Comparison of ENCODE assay signal across 8 mouse cellular contexts in genomic region chr12:85338815-85339214, GRCm38 (mm10). TPM values are rescaled to one million over a fixed set of nuclear protein-coding genes. Genes with fewer than 3 reads are reported as not detected.
A peak's percentile ranks its signal among the peaks of the same experiment; 100 is the strongest.
DNase-seq lines count a peak whose midpoint lies in the region; ATAC-seq and TF ChIP-seq lines count a peak whose summit lies in the region.

No protein-coding gene starts in this region.

- ATAC-seq in forebrain, embryonic 14.5 days = peak; percentile 73
- peak; percentile 71 for ATAC-seq in liver, embryonic 14.5 days (ENCODE audit: insufficient read depth)

- H3K4me1 ChIP-seq in kidney, adult 2 months (ENCODE audit: control insufficient read depth, insufficient read depth, low read length) = peaks cover 5% of the 10 kb centered on the region; the same call in 1 of the 2 replicates
- H3K4me1 ChIP-seq in forebrain, embryonic 14.5 days (ENCODE audit: control insufficient read depth, insufficient read depth, low read length) = peaks cover 8% of the 10 kb centered on the region
- H3K4me1 ChIP-seq in liver, embryonic 14.5 days (replicated peaks; ENCODE audit: control insufficient read depth in 2 of 2, insufficient read depth in 2 of 2, low read length in 1 of 2) = peaks cover 15 to 20% of the 10 kb centered on the region in 2 experiments

- no peak for TF ChIP-seq POLR2A in kidney, adult 2 months (IDR thresholded peaks at IDR 0.05; ENCODE audit: low read depth, low read length)

- TF ChIP-seq CTCF in kidney, adult 2 months (conservative IDR thresholded peaks at IDR 0.05; ENCODE audit: insufficient read depth, insufficient read length, low read depth, low read length) = no peak
- no peak for TF ChIP-seq CTCF in liver, embryonic 14.5 days (IDR thresholded peaks at IDR 0.05; ENCODE audit: low read depth)

- H3K36me3 ChIP-seq in kidney, adult 2 months (ENCODE audit: control insufficient read depth, insufficient read depth, low read length) = peaks cover 4% of the 10 kb centered on the region; the same call in 1 of the 2 replicates
- peaks cover 33% of the 10 kb centered on the region for H3K36me3 ChIP-seq in forebrain, embryonic 14.5 days (ENCODE audit: control insufficient read depth, insufficient read depth, low read length)
- H3K36me3 ChIP-seq in liver, embryonic 14.5 days (replicated peaks; ENCODE audit: control insufficient read depth, insufficient read depth, low read depth) = peaks cover 12% of the 10 kb centered on the region

- no peaks in the 10 kb centered on the region for H3K27me3 ChIP-seq in kidney, adult 2 months (replicated peaks; ENCODE audit: control insufficient read depth, insufficient read depth, low read length)
- H3K27me3 ChIP-seq in forebrain, embryonic 14.5 days (replicated peaks; ENCODE audit: control insufficient read depth, insufficient read depth, low read length) = no peaks in the 10 kb centered on the region
- H3K27me3 ChIP-seq in liver, embryonic 14.5 days (ENCODE audit: control insufficient read depth, insufficient read depth, low read length) = no peaks in the 10 kb centered on the region

- peak overlapping the region; percentile 52 for H3K27ac ChIP-seq in kidney, adult 2 months (ENCODE audit: insufficient read depth, low read depth, low read length)
- H3K27ac ChIP-seq in forebrain, embryonic 14.5 days (ENCODE audit: low read depth, low read length) = peak overlapping the region; percentile 66
- H3K27ac ChIP-seq in liver, embryonic 14.5 days = peak overlapping the region; percentile 57

- TF ChIP-seq EP300 in liver, embryonic 14.5 days (IDR thresholded peaks at IDR 0.05; ENCODE audit: low read depth) = no peak

- H3K9me3 ChIP-seq in forebrain, embryonic 14.5 days (replicated peaks; ENCODE audit: control insufficient read depth, low read length) = no peaks in the 10 kb centered on the region
- H3K9me3 ChIP-seq in liver, embryonic 14.5 days (ENCODE audit: control insufficient read depth, low read length) = no peaks in the 10 kb centered on the region

- H3K9ac ChIP-seq in forebrain, embryonic 14.5 days (ENCODE audit: low read length) = peak overlapping the region; percentile 96
- peak overlapping the region; percentile 80 for H3K9ac ChIP-seq in liver, embryonic 14.5 days (replicated peaks)

- H3K4me2 ChIP-seq in forebrain, embryonic 14.5 days (ENCODE audit: low read length) = peak overlapping the region; percentile 73
- peak overlapping the region; percentile 86 for H3K4me2 ChIP-seq in liver, embryonic 14.5 days (ENCODE audit: low read depth)

- WGBS in kidney, adult 2 months = 1% methylated on average over 42 of the region's 42 CpGs
- WGBS in forebrain, embryonic 14.5 days = 0% methylated on average over 36 of the region's 42 CpGs
- WGBS in liver, embryonic 14.5 days (ENCODE audit: insufficient replicate concordance) = under 1% methylated on average over 42 of the region's 42 CpGs

- H3K4me3 ChIP-seq in kidney, adult 2 months (ENCODE audit: insufficient read depth, low read depth, low read length) = peak overlapping the region; percentile 58
- H3K4me3 ChIP-seq in forebrain, embryonic 14.5 days (ENCODE audit: low read depth, low read length) = peak overlapping the region; percentile 96
- H3K4me3 ChIP-seq in liver, embryonic 14.5 days (ENCODE audit: insufficient read depth in 1 of 2, low read depth in 2 of 2, low read length in 2 of 2) = peak overlapping the region; percentile 85 to 88

- no peak for DNase-seq in kidney, adult 2 months
- no peak for DNase-seq in kidney, adult 18-20 months
- peak; percentile 61 for DNase-seq in MN1 (ENCODE audit: low spot score)
- no peak for DNase-seq in forebrain, embryonic 14.5 days (ENCODE audit: low spot score)
- peak in 1 of 3 experiments; percentile 16 for DNase-seq in liver, embryonic 14.5 days (ENCODE audit: low read depth in 3 of 3, low spot score in 3 of 3)
- DNase-seq in urinary bladder, postnatal 25 days (ENCODE audit: low spot score) = no peak
- DNase-seq in thymus, adult 18-20 months = no peak
- DNase-seq in thymus, postnatal 36 days = no peak

RNA-seq across cellular contexts. Expression of gene Nek9, which starts 0.3 kb away (rescaled TPM):
- 24.9 and 27.8 TPM in 2 replicates for polyA plus RNA-seq in kidney, adult 2 months (2012; rRNA removed)
- polyA plus RNA-seq in forebrain, embryonic 14.5 days (2014; fragmentation: Nextera tagmentation; extraction: Ambion mirVana) = 9.5 and 10.4 TPM in 2 replicates
- polyA plus RNA-seq in liver, embryonic 14.5 days (2012; rRNA removed) = 6.6 and 8.8 TPM in 2 replicates
- polyA plus RNA-seq in liver, embryonic 14.5 days (2014; fragmentation: Nextera tagmentation; extraction: Ambion mirVana) = 4.1 and 4.4 TPM in 2 replicates

RNA-seq across cellular contexts. Expression of gene Tmed10, which starts 35.8 kb away (rescaled TPM):
- 144 and 190 TPM in 2 replicates for polyA plus RNA-seq in kidney, adult 2 months (2012; rRNA removed)
- polyA plus RNA-seq in forebrain, embryonic 14.5 days (2014; fragmentation: Nextera tagmentation; extraction: Ambion mirVana) = 194 and 212 TPM in 2 replicates
- 43.7 and 67.2 TPM in 2 replicates for polyA plus RNA-seq in liver, embryonic 14.5 days (2012; rRNA removed)
- polyA plus RNA-seq in liver, embryonic 14.5 days (2014; fragmentation: Nextera tagmentation; extraction: Ambion mirVana) = 174 and 175 TPM in 2 replicates

RNA-seq across cellular contexts. Expression of gene Zc2hc1c, which starts 50.4 kb away (rescaled TPM):
- 2.8 and 3.2 TPM in 2 replicates for polyA plus RNA-seq in kidney, adult 2 months (2012; rRNA removed)
- polyA plus RNA-seq in forebrain, embryonic 14.5 days (2014; fragmentation: Nextera tagmentation; extraction: Ambion mirVana) = 0.95 and 1.4 TPM in 2 replicates
- 0.02 TPM in 2 replicates for polyA plus RNA-seq in liver, embryonic 14.5 days (2012; rRNA removed)
- 0.03 and 0.19 TPM in 2 replicates for polyA plus RNA-seq in liver, embryonic 14.5 days (2014; fragmentation: Nextera tagmentation; extraction: Ambion mirVana)

RNA-seq across cellular contexts. Expression of gene Acyp1, which starts 50.6 kb away (rescaled TPM):
- polyA plus RNA-seq in kidney, adult 2 months (2012; rRNA removed) = 9.6 and 19.1 TPM in 2 replicates
- polyA plus RNA-seq in forebrain, embryonic 14.5 days (2014; fragmentation: Nextera tagmentation; extraction: Ambion mirVana) = 60.3 and 65.9 TPM in 2 replicates
- 24.2 and 27.1 TPM in 2 replicates for polyA plus RNA-seq in liver, embryonic 14.5 days (2012; rRNA removed)
- 65.3 and 68.5 TPM in 2 replicates for polyA plus RNA-seq in liver, embryonic 14.5 days (2014; fragmentation: Nextera tagmentation; extraction: Ambion mirVana)
